Mouse (Mus musculus): Measurements from ENCODE around the gene Trafd1.

DNA sequence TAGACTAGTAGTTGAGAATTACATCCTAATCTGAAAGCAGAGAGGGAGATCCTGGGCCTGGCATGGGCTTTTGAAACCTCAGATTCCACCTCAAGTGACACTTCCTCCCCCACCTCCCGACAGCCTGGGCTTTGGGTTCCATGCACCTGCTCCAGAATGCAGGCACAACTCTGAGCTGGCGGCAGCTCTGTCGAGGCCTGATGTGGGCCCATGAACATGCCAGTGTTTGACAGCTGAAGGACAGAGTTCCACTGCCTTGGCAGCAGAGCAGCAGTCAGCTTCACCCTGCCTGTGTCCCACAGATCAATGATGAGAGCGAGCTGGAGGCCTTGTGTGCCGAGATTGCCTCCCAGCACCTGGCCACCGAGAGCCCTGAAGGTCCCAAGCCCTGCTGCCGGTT is 22.0 kb downstream of the Trafd1 start:
- TF ChIP-seq GATA1 (IDR thresholded peaks at IDR 0.05; ENCODE audit: borderline replicate concordance, low read length) (no peak), CTCF (IDR thresholded peaks at IDR 0.05; ENCODE audit: low read depth, low read length) (no peak), POLR2AphosphoS5 (IDR thresholded peaks at IDR 0.05; ENCODE audit: insufficient replicate concordance, low read depth, low read length) (no peak)

Data from G1E (cell line).